Mouse (Mus musculus): ENCODE results near the gene Col6a6.

DNA sequence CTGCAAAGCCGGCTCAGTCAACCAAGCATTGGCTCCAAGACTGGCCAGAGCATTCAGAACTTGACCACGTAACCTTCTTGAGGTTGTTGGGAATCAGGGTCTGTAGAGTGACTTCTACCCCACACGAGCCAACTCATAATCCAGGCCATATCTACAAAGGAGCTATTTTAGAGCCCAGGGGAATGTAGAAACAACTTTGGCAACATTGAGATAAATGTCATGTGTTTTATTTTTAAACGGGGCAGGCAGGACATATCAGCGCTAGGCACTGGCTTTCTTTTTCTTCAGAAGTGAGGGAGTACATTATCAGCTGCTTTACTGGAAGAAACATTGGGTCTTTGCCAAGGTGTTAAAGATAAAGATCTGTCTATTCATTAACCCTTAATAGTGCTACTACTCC, 36.1 kb downstream of the Col6a6 start:
- TF ChIP-seq CTCF (IDR thresholded peaks at IDR 0.05; ENCODE audit: low read depth, low read length) (no peak), GATA1 (IDR thresholded peaks at IDR 0.05; ENCODE audit: borderline replicate concordance, low read length) (no peak), GATA2 (IDR thresholded peaks at IDR 0.05; ENCODE audit: borderline replicate concordance, low read depth, low read length) (no peak), TAL1 (conservative IDR thresholded peaks at IDR 0.05; ENCODE audit: low read depth, low read length) (no peak)

Data from G1E (cell line).